Mouse (Mus musculus): ENCODE measurements around the gene Rptor. TPM values are rescaled to one million over a fixed set of nuclear protein-coding genes. Genes with fewer than 3 reads are reported as not detected.

Gene Rptor
- 10 to 100 TPM; 30.6 to 34.8 TPM for total RNA-seq (2021)
- long read RNA-seq, experiment 1, full-length matches to known transcripts, result 12 of 39 reads
- long read RNA-seq, experiment 1, partial matches to known transcripts, result 16 of 39 reads
- long read RNA-seq, experiment 1, other reads (novel, unspliced or antisense), result 11 of 39 reads
- long read RNA-seq, experiment 2, full-length matches to known transcripts, result 10 of 35 reads
- long read RNA-seq, experiment 2, partial matches to known transcripts, result 19 of 35 reads
- long read RNA-seq, experiment 2, other reads (novel, unspliced or antisense), result 6 of 35 reads

- DNase-seq, result peak; percentile 95
Measured at GRCm38 (mm10) chr11:119602763-119603526, at the start of gene Rptor. Rptor (plus strand) TSS chr11:119602905.

DNA sequence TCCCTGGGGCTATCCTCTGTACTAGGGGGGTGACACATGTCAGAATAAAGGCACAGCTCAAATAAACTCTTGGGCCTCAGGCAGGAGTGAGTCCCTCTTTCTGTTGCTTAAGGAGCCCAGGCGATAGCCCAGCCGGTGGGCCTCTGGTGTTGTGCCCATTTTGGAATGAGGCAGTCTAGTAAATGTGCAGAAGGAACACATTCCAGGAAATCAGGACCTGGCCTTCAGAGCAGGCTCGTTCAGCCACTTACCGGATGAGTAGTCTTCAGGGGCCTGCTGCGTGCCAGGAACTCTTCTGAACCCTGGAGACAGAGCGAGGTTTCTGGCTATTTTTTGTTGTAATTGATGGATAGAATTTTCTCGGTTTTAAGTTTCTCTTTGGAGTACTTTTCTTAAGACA is 48.0 kb upstream of the Rptor start:
- DNase-seq, result no peak

- DNase-seq, result no peak
Measured at GRCm38 (mm10) chr11:119555170-119555569, 47.5 kb upstream of the Rptor start.

- DNase-seq, result no peak
Measured at GRCm38 (mm10) chr11:119557940-119558869, 44.5 kb upstream of the Rptor start.

DNA sequence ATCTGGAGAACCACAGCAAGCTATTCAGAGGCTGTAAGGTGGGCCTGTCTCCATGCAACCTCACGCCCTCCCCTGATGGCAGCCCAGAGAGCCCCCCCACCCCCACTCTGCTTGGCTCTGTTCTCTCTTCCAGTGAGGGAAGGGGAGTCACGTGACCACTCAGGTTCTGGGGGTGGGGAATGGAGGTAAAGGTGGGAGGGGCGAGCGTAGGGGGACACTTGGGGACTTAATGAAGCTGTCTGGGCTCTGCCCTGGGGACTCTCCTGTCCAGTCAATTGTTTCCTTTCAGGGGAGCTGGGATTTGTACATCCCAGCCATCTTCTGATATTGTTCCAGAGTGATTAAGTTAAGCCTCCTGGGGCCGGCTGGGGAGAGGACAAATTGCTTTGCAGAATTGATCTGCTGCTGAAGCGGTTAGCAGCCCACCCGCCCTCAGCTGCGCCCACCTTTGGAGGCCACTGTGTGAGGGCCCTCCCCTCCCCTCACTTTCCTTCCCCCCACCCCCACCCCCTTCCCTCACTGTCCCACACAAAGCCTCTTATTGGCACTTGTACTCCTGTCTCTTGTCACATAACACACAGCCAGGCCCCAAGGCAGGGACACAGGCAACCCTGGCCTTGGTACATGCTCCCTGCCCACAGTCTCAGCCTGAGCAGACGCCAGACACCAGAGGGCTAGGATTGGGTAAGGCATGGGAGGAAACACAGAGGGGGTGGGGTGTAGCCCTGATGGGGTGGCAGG is 43.7 kb upstream of the Rptor start:
- DNase-seq, result no peak

DNA sequence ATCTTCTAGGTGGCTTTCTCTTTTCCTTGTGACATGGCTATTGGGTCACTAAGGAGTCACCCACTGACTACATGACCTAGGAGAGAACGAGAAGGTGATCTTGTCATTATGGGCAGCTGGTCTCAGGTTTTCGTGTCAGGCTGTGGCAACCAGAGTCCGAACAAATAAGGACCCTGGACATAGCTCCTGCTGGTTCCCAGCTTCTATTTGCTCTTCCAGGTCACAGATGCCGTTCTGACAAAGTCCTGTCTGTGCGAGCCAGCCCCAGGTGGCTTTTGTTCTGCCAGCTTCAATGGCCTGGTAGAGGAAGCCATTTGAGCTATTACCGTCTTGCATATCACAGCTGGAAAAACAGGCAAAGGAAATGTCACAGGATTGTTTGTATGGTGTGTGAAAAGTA is 40.4 kb upstream of the Rptor start:
- DNase-seq, result no peak

DNA sequence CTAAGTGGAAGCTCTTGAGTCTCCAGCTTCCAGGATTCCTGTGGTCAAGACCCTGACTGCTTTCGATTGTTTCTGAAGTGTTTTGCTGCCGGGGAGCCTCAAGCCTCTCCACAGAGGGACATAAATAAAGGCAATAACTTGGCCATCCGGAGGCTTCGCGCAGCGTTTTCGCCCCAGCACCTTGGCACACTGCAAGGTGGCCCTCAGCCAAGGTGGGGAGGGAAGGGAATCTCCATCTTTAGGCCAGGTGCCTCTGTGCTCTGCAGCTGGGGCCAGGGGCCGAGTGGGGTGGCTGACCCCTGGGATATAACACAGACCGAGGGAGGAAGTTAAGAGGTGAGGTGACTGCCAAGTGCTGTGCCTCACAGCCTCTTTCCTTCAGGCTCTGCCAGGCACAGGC is 39.5 kb upstream of the Rptor start:
- DNase-seq, result no peak

GRCm38 (mm10) chr11:119564383-119564782 is 38.3 kb upstream of the Rptor start:
- no peak for DNase-seq

DNA sequence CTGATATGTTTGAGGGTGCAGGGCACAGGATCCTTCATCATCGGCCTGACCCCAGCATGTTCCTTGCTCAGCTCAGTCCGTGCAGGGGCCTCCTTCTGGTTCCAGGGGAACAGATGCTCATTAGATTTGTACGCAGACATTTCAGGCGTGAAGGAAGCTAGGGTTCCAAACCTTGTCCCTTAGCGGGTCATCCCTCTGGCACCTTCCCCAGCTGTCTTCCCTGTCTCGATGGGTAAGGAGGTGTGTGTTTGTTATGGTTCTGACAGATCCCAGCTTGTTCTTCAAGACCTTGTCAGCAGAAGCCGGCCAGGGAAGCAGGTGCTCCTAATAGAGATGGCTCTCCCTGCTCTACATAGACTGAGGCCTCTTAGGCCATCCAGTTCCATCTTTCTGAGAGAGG is 37.7 kb upstream of the Rptor start:
- no peak for DNase-seq

- no peak for DNase-seq
Measured at GRCm38 (mm10) chr11:119565684-119566083, 37.0 kb upstream of the Rptor start.

GRCm38 (mm10) chr11:119566188-119566587 is 36.5 kb upstream of the Rptor start:
- DNase-seq, result no peak

GRCm38 (mm10) chr11:119572316-119573010 is 30.2 kb upstream of the Rptor start:
- no peak for DNase-seq

DNA sequence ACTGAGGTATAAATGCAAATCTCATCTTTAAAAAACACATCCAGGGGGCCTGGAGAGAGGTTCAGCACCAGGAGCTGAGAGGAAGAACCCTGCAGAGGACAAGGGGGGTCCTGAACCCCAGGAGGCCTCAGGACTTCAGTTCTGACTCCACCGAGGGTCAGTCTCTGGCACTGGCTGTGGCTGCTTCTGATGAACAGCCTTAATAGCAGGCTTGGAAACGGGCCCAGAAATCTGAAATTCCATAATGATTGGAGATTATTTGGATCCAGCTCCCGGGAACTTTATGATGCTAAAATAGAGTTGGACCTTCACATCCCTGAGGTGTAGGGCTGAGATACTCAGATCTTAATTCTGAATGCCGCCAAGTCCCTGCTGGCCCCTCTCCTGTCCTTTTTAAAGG is 25.9 kb upstream of the Rptor start:
- DNase-seq, result no peak

DNA sequence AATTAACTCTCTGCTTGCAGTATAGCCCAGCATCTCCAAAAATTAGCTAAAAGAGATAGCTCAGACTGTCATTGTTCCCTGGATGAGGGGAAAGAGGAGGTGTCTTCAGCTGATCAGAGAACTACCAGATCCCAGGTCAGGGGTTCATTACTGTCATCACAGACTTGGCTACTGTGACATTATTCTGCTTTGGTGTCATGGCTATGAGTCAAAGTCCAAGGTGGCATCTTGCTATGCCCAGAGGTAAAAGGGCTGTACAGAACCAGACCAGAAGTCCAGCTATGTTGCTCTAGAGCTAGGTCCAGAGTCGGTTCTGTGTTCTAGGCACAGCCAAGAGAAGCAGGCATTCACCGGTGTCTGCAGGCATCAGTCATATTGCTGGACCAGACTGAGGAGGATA is 25.0 kb upstream of the Rptor start:
- DNase-seq, result no peak

- no peak for DNase-seq
Measured at GRCm38 (mm10) chr11:119586511-119586910, 16.2 kb upstream of the Rptor start.

GRCm38 (mm10) chr11:119587112-119587511 is 15.6 kb upstream of the Rptor start:
- no peak for DNase-seq

GRCm38 (mm10) chr11:119589242-119589641 is 13.5 kb upstream of the Rptor start:
- no peak for DNase-seq

GRCm38 (mm10) chr11:119593966-119594365 is 8.7 kb upstream of the Rptor start:
- DNase-seq, result no peak

GRCm38 (mm10) chr11:119598856-119599255 is 3.8 kb upstream of the Rptor start:
- no peak for DNase-seq

GRCm38 (mm10) chr11:119600286-119600685 is 2.4 kb upstream of the Rptor start:
- DNase-seq, result no peak

GRCm38 (mm10) chr11:119602177-119602700 is 466 bp upstream of the Rptor start:
- no peak for DNase-seq

All from gastrocnemius, postnatal 10 days (tissue).